Mouse (Mus musculus): ENCODE data around the gene Bloc1s1. TPM values are rescaled to one million over a fixed set of nuclear protein-coding genes. Genes with fewer than 3 reads are reported as not detected.

The Bloc1s1 gene
- polyA plus RNA-seq, 1 experiment from 2014 or later, result 215 TPM

- no peak for ATAC-seq (ENCODE audit: insufficient read depth, low FRiP score, low TSS enrichment)
Observed at GRCm38 (mm10) chr10:128958340-128958739, 34.5 kb upstream of the Bloc1s1 start.

GRCm38 (mm10) chr10:128950208-128950887 lies 26.5 kb upstream of the Bloc1s1 start:
- no peaks in the 10 kb centered on the region for H3K9me3 ChIP-seq (ENCODE audit: control insufficient read depth, low read length)
- no peaks in the 10 kb centered on the region for H3K4me1 ChIP-seq (ENCODE audit: control insufficient read depth, insufficient read depth, low read length)
- no peak overlapping the region for H3K9ac ChIP-seq (ENCODE audit: low read length)
- no peak overlapping the region for H3K27ac ChIP-seq (ENCODE audit: low read depth, low read length)
- H3K4me2 ChIP-seq (ENCODE audit: low read depth), result no peak overlapping the region
- H3K4me3 ChIP-seq (ENCODE audit: low read depth, low read length), result no peak overlapping the region
- no peaks in the 10 kb centered on the region for H3K36me3 ChIP-seq (ENCODE audit: control insufficient read depth, insufficient read depth, low read length)
- H3K27me3 ChIP-seq (ENCODE audit: control insufficient read depth, insufficient read depth, low read length), result no peaks in the 10 kb centered on the region
- 73% methylated on average over 16 of the region's 16 CpGs for WGBS
- ATAC-seq (ENCODE audit: insufficient read depth, low FRiP score, low TSS enrichment) (no peak), DNase-seq (ENCODE audit: low spot score) (no peak)

More at GRCm38 (mm10) chr10:128958340-128958739, 34.5 kb upstream of the Bloc1s1 start:
- H3K4me3 ChIP-seq (ENCODE audit: low read depth, low read length), result no peak overlapping the region
- H3K4me2 ChIP-seq (ENCODE audit: low read depth), result no peak overlapping the region
- no peaks in the 10 kb centered on the region for H3K36me3 ChIP-seq (ENCODE audit: control insufficient read depth, insufficient read depth, low read length)
- no peak overlapping the region for H3K27ac ChIP-seq (ENCODE audit: low read depth, low read length)
- no peak for DNase-seq (ENCODE audit: low spot score)
- H3K9ac ChIP-seq (ENCODE audit: low read length), result no peak overlapping the region
- 76% methylated on average over 10 of the region's 10 CpGs for WGBS
- no peaks in the 10 kb centered on the region for H3K9me3 ChIP-seq (ENCODE audit: control insufficient read depth, low read length)
- H3K27me3 ChIP-seq (ENCODE audit: control insufficient read depth, insufficient read depth, low read length), result no peaks in the 10 kb centered on the region
- no peaks in the 10 kb centered on the region for H3K4me1 ChIP-seq (ENCODE audit: control insufficient read depth, insufficient read depth, low read length)

GRCm38 (mm10) chr10:128947496-128947895 lies 23.7 kb upstream of the Bloc1s1 start:
- ATAC-seq (ENCODE audit: insufficient read depth, low FRiP score, low TSS enrichment) (no peak), DNase-seq (ENCODE audit: low spot score) (no peak)
- H3K4me3 ChIP-seq (ENCODE audit: low read depth, low read length), result no peak overlapping the region
- WGBS, result 87% methylated on average over 4 of the region's 4 CpGs
- H3K9me3 ChIP-seq (ENCODE audit: control insufficient read depth, low read length), result no peaks in the 10 kb centered on the region
- H3K4me1 ChIP-seq (ENCODE audit: control insufficient read depth, insufficient read depth, low read length), result no peaks in the 10 kb centered on the region
- H3K27ac ChIP-seq (ENCODE audit: low read depth, low read length), result no peak overlapping the region
- no peak overlapping the region for H3K4me2 ChIP-seq (ENCODE audit: low read depth)
- H3K27me3 ChIP-seq (ENCODE audit: control insufficient read depth, insufficient read depth, low read length), result no peaks in the 10 kb centered on the region
- H3K36me3 ChIP-seq (ENCODE audit: control insufficient read depth, insufficient read depth, low read length), result no peaks in the 10 kb centered on the region
- no peak overlapping the region for H3K9ac ChIP-seq (ENCODE audit: low read length)

GRCm38 (mm10) chr10:128945675-128946074 lies 21.8 kb upstream of the Bloc1s1 start:
- ATAC-seq (ENCODE audit: insufficient read depth, low FRiP score, low TSS enrichment) (no peak), DNase-seq (ENCODE audit: low spot score) (no peak)
- Histone ChIP-seq H3K9ac (ENCODE audit: low read length) (no peak overlapping the region), H3K27ac (ENCODE audit: low read depth, low read length) (no peak overlapping the region), H3K27me3 (ENCODE audit: control insufficient read depth, insufficient read depth, low read length) (no peaks in the 10 kb centered on the region), H3K4me3 (ENCODE audit: low read depth, low read length) (no peak overlapping the region), H3K9me3 (ENCODE audit: control insufficient read depth, low read length) (no peaks in the 10 kb centered on the region), H3K4me1 (ENCODE audit: control insufficient read depth, insufficient read depth, low read length) (no peaks in the 10 kb centered on the region), H3K4me2 (ENCODE audit: low read depth) (no peak overlapping the region), H3K36me3 (ENCODE audit: control insufficient read depth, insufficient read depth, low read length) (no peaks in the 10 kb centered on the region)
- 20% methylated on average over 3 of the region's 3 CpGs for WGBS

GRCm38 (mm10) chr10:128940475-128941061 lies 16.7 kb upstream of the Bloc1s1 start:
- H3K36me3 ChIP-seq (ENCODE audit: control insufficient read depth, insufficient read depth, low read length), result no peaks in the 10 kb centered on the region
- no peak overlapping the region for H3K4me3 ChIP-seq (ENCODE audit: low read depth, low read length)
- no peaks in the 10 kb centered on the region for H3K4me1 ChIP-seq (ENCODE audit: control insufficient read depth, insufficient read depth, low read length)
- H3K27me3 ChIP-seq (ENCODE audit: control insufficient read depth, insufficient read depth, low read length), result no peaks in the 10 kb centered on the region
- H3K27ac ChIP-seq (ENCODE audit: low read depth, low read length), result no peak overlapping the region
- 85% methylated on average over 10 of the region's 10 CpGs for WGBS
- DNase-seq (ENCODE audit: low spot score) (no peak), ATAC-seq (ENCODE audit: insufficient read depth, low FRiP score, low TSS enrichment) (no peak)
- H3K4me2 ChIP-seq (ENCODE audit: low read depth), result no peak overlapping the region
- H3K9ac ChIP-seq (ENCODE audit: low read length), result no peak overlapping the region
- no peaks in the 10 kb centered on the region for H3K9me3 ChIP-seq (ENCODE audit: control insufficient read depth, low read length)

- no peak overlapping the region for H3K9ac ChIP-seq (ENCODE audit: low read length)
- H3K4me1 ChIP-seq (ENCODE audit: control insufficient read depth, insufficient read depth, low read length), result no peaks in the 10 kb centered on the region
- peaks cover 14% of the 10 kb centered on the region for H3K27me3 ChIP-seq (ENCODE audit: control insufficient read depth, insufficient read depth, low read length)
- DNase-seq (ENCODE audit: low spot score) (no peak), ATAC-seq (ENCODE audit: insufficient read depth, low FRiP score, low TSS enrichment) (no peak)
- H3K36me3 ChIP-seq (ENCODE audit: control insufficient read depth, insufficient read depth, low read length), result no peaks in the 10 kb centered on the region
- H3K27ac ChIP-seq (ENCODE audit: low read depth, low read length), result no peak overlapping the region
- 59% methylated on average over 5 of the region's 5 CpGs for WGBS
- no peak overlapping the region for H3K4me3 ChIP-seq (ENCODE audit: low read depth, low read length)
- H3K4me2 ChIP-seq (ENCODE audit: low read depth), result no peak overlapping the region
- no peaks in the 10 kb centered on the region for H3K9me3 ChIP-seq (ENCODE audit: control insufficient read depth, low read length)
Observed at GRCm38 (mm10) chr10:128938974-128939373, 15.1 kb upstream of the Bloc1s1 start.

GRCm38 (mm10) chr10:128938457-128938856 lies 14.6 kb upstream of the Bloc1s1 start:
- no peaks in the 10 kb centered on the region for H3K4me1 ChIP-seq (ENCODE audit: control insufficient read depth, insufficient read depth, low read length)
- H3K4me2 ChIP-seq (ENCODE audit: low read depth), result no peak overlapping the region
- H3K9ac ChIP-seq (ENCODE audit: low read length), result no peak overlapping the region
- no peaks in the 10 kb centered on the region for H3K9me3 ChIP-seq (ENCODE audit: control insufficient read depth, low read length)
- no peaks in the 10 kb centered on the region for H3K36me3 ChIP-seq (ENCODE audit: control insufficient read depth, insufficient read depth, low read length)
- ATAC-seq (ENCODE audit: insufficient read depth, low FRiP score, low TSS enrichment) (no peak), DNase-seq (ENCODE audit: low spot score) (no peak)
- 82% methylated on average over 9 of the region's 9 CpGs for WGBS
- H3K27ac ChIP-seq (ENCODE audit: low read depth, low read length), result no peak overlapping the region
- peaks cover 19% of the 10 kb centered on the region for H3K27me3 ChIP-seq (ENCODE audit: control insufficient read depth, insufficient read depth, low read length)
- no peak overlapping the region for H3K4me3 ChIP-seq (ENCODE audit: low read depth, low read length)

- Histone ChIP-seq H3K27ac (ENCODE audit: low read depth, low read length) (no peak overlapping the region), H3K4me1 (ENCODE audit: control insufficient read depth, insufficient read depth, low read length) (no peaks in the 10 kb centered on the region), H3K4me3 (ENCODE audit: low read depth, low read length) (no peak overlapping the region), H3K27me3 (ENCODE audit: control insufficient read depth, insufficient read depth, low read length) (peaks cover 24% of the 10 kb centered on the region), H3K4me2 (ENCODE audit: low read depth) (no peak overlapping the region), H3K9ac (ENCODE audit: low read length) (no peak overlapping the region), H3K36me3 (ENCODE audit: control insufficient read depth, insufficient read depth, low read length) (no peaks in the 10 kb centered on the region), H3K9me3 (ENCODE audit: control insufficient read depth, low read length) (no peaks in the 10 kb centered on the region)
- 69% methylated on average over 12 of the region's 12 CpGs for WGBS
- ATAC-seq (ENCODE audit: insufficient read depth, low FRiP score, low TSS enrichment) (no peak), DNase-seq (ENCODE audit: low spot score) (no peak)
Observed at GRCm38 (mm10) chr10:128937756-128938390, 14.0 kb upstream of the Bloc1s1 start.
